Mouse (Mus musculus) liver, embryonic 13.5 days (tissue): ENCODE measurements at regions not wholly inside any gene's neighbourhood (a gene's known extent, or its start where the extent isn't known, plus 50 kb on each side); places are given as distances from the start of the nearest gene placed in this dataset.
A peak's percentile ranks its signal among the peaks of the same experiment; 100 is the strongest.
"Not testable (repeated sequence)": the region's sequence is repeated elsewhere in the genome, so short reads cannot be mapped to it uniquely, and the experiment has no call there.

Experiments
- ATAC-seq: fragments of 200-750 bp; cut with Nextera tagmentation; 2 replicates; pipeline ENCODE4 v1.8.0; 2017; ENCODE audit warnings: low read depth, mild to moderate bottlenecking, moderate number of reproducible peaks, moderate library complexity
- DNase-seq: peaks from one replicate; pipeline ENCODE4 v3.0.0; 2022
- H3K27ac ChIP-seq: fragments of 300-500 bp; sonication (generic); 2 replicates; pipeline ENCODE4 v1.5.1; 2015; ENCODE audit warnings: moderate library complexity, mild to moderate bottlenecking, inconsistent platforms
- H3K27me3 ChIP-seq: fragments of 300-500 bp; sonication (generic); 2 replicates; pipeline ENCODE4 v1.6.1; 2015; ENCODE audit warnings: mild to moderate bottlenecking, inconsistent platforms
- H3K36me3 ChIP-seq: fragments of 300-500 bp; sonication (generic); 2 replicates; pipeline ENCODE4 v1.6.1; 2015; ENCODE audit warnings: mild to moderate bottlenecking, inconsistent platforms
- H3K4me1 ChIP-seq: fragments of 300-500 bp; sonication (generic); replicated peaks from 2 replicates; pipeline ENCODE4 v1.6.1; 2015; ENCODE audit warnings: inconsistent platforms
- H3K4me2 ChIP-seq: fragments of 300-500 bp; sonication (generic); 2 replicates; pipeline ENCODE4 v1.6.1; 2015; ENCODE audit warnings: inconsistent platforms, mild to moderate bottlenecking, moderate library complexity
- H3K4me3 ChIP-seq: fragments of 300-500 bp; sonication (generic); replicated peaks from 2 replicates; pipeline ENCODE4 v1.5.1; 2015; ENCODE audit warnings: mild to moderate bottlenecking, inconsistent platforms
- H3K9ac ChIP-seq: fragments of 300-500 bp; sonication (generic); 2 replicates; pipeline ENCODE4 v1.6.1; 2015; ENCODE audit warnings: mild to moderate bottlenecking, inconsistent platforms
- H3K9me3 ChIP-seq: fragments of 300-500 bp; sonication (generic); replicated peaks from 2 replicates; pipeline ENCODE4 v1.6.1; 2016; ENCODE audit warnings: inconsistent platforms
- WGBS: fragments of 180-500 bp; shearing (Covaris S2); methylation state at CpG from one replicate; pipeline ENCODE4 v1.1.7; 2015; ENCODE audit not compliant: insufficient replicate concordance; 5-methylcytosine and 5-hydroxymethylcytosine counted together

GRCm38 (mm10) chr17:13544036-13544795 is 189.8 kb downstream of the Tcp10c start:
- Histone ChIP-seq H3K9ac (no peak overlapping the region), H3K9me3 (peaks cover 81% of the 10 kb centered on the region), H3K36me3 (peaks cover 3% of the 10 kb centered on the region; the same call in 1 of the 2 replicates), H3K27ac (no peak overlapping the region), H3K4me2 (no peak overlapping the region), H3K4me3 (no peak overlapping the region), H3K4me1 (no peaks in the 10 kb centered on the region), H3K27me3 (no peaks in the 10 kb centered on the region)
- DNase-seq (no peak), ATAC-seq (no peak)
- 37% methylated on average over 2 of the region's 2 CpGs for WGBS

- H3K27ac ChIP-seq, result no peak overlapping the region
- ATAC-seq (no peak), DNase-seq (no peak)
- no peak overlapping the region for H3K4me3 ChIP-seq
- 47% methylated on average over 3 of the region's 3 CpGs for WGBS
- no peaks in the 10 kb centered on the region for H3K4me1 ChIP-seq
- H3K9ac ChIP-seq, result no peak overlapping the region
- peaks cover 3% of the 10 kb centered on the region; the same call in 1 of the 2 replicates for H3K36me3 ChIP-seq
- H3K27me3 ChIP-seq, result no peaks in the 10 kb centered on the region
- H3K9me3 ChIP-seq, result peaks cover 79% of the 10 kb centered on the region
- no peak overlapping the region for H3K4me2 ChIP-seq
These were observed 191.9 kb downstream of the Tcp10c start for GRCm38 (mm10) chr17:13546249-13546648.

- no peak for DNase-seq
- H3K36me3 ChIP-seq, result no peaks in the 10 kb centered on the region
- no peak overlapping the region for H3K4me2 ChIP-seq
- WGBS, result 58% methylated on average over 7 of the region's 7 CpGs
- peaks cover 75% of the 10 kb centered on the region for H3K9me3 ChIP-seq
- no peak overlapping the region for H3K4me3 ChIP-seq
- H3K9ac ChIP-seq, result no peak overlapping the region
- ATAC-seq, result no peak
- H3K27ac ChIP-seq, result no peak overlapping the region
- H3K27me3 ChIP-seq, result no peaks in the 10 kb centered on the region
- H3K4me1 ChIP-seq, result no peaks in the 10 kb centered on the region
These were observed 192.3 kb downstream of the Tcp10c start for GRCm38 (mm10) chr17:13546669-13547085.

DNA sequence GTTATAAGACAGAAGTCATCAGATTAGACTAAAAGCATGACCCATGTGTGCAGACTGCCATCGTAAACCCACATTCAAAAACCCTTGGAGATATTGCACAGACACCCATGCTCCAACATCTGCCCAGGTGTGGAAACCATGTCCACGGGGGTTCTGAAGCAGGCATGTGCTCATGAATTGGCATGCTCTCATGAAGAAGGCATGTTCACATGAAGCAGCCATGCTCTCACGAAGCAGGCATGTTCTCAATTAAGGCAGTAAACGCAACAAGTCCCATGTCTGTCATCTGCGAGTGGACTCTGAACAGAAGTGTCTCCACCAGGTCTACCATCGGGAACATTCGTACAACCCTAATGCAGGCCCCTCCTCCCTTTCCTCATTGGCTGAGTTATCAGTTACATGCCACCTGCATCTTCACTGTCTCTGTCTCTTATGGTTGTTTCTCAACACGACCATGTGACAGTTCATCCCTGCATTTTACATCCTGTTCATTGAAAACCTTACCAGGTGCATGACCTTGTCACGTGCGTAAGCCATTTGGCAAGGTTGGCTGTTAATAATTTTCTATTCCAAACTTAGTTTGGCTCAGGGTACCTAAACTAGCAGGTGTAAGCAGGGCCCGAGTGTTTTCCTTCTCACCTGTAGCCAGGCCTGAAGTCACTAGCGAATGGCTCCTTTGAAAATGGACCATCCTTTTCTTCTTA is 193.4 kb downstream of the Tcp10c start:
- Histone ChIP-seq H3K27ac (no peak overlapping the region), H3K4me1 (no peaks in the 10 kb centered on the region), H3K36me3 (no peaks in the 10 kb centered on the region), H3K4me2 (no peak overlapping the region), H3K9ac (no peak overlapping the region), H3K4me3 (no peak overlapping the region), H3K9me3 (peaks cover 74% of the 10 kb centered on the region), H3K27me3 (no peaks in the 10 kb centered on the region)
- WGBS, result 48% methylated on average over 12 of the region's 12 CpGs
- DNase-seq, result no peak
- ATAC-seq, result no peak

GRCm38 (mm10) chr17:13549975-13550895 is 195.9 kb downstream of the Tcp10c start:
- Histone ChIP-seq H3K27ac (no peak overlapping the region), H3K9ac (no peak overlapping the region), H3K36me3 (no peaks in the 10 kb centered on the region), H3K9me3 (peaks cover 56% of the 10 kb centered on the region), H3K4me2 (no peak overlapping the region), H3K4me1 (no peaks in the 10 kb centered on the region), H3K4me3 (no peak overlapping the region), H3K27me3 (no peaks in the 10 kb centered on the region)
- WGBS, result 50% methylated on average over 9 of the region's 9 CpGs
- peak; percentile 61 for ATAC-seq
- no peak for DNase-seq

DNA sequence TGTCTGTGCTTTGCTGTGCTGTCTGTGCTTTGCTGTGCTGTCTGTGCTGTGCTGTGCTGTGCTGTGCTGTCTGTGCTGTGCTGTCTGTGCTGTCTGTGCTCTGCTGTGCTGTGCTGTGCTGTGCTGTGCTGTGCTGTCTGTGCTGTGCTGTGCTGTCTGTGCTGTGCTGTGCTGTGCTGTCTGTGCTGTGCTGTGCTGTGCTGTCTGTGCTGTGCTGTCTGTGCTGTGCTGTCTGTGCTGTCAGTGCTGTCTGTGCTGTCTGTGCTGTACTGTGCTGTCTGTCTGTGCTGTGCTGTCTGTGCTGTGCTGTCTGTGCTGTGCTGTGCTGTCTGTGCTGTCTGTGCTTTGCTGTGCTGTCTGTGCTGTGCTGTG is 196.5 kb downstream of the Tcp10c start:
- not testable (repeated sequence) for H3K36me3 ChIP-seq, H3K9ac ChIP-seq, H3K27me3 ChIP-seq, H3K4me1 ChIP-seq, H3K4me2 ChIP-seq, H3K27ac ChIP-seq, DNase-seq, H3K4me3 ChIP-seq
- peak; percentile 35; the same call in 1 of the 2 replicates for ATAC-seq
- H3K9me3 ChIP-seq, result peaks cover 53% of the 10 kb centered on the region

- H3K9me3 ChIP-seq, result peaks cover 45% of the 10 kb centered on the region
- not testable (repeated sequence) for H3K9ac ChIP-seq, H3K36me3 ChIP-seq, H3K4me2 ChIP-seq, H3K4me3 ChIP-seq, H3K27ac ChIP-seq, H3K4me1 ChIP-seq, H3K27me3 ChIP-seq, DNase-seq
- ATAC-seq, result peak; percentile 66
These were observed 197.5 kb downstream of the Tcp10c start for GRCm38 (mm10) chr17:13551693-13552404.

- ATAC-seq, result peak; percentile 63
These were observed 198.5 kb downstream of the Tcp10c start for GRCm38 (mm10) chr17:13552840-13553239.

GRCm38 (mm10) chr17:13555311-13556059 is 201.1 kb downstream of the Tcp10c start:
- H3K27me3 ChIP-seq, H3K36me3 ChIP-seq, H3K27ac ChIP-seq, ATAC-seq, H3K9ac ChIP-seq, H3K4me1 ChIP-seq, DNase-seq, H3K4me2 ChIP-seq, H3K4me3 ChIP-seq: not testable (repeated sequence)
- WGBS, result 54% methylated on average over 9 of the region's 9 CpGs
- H3K9me3 ChIP-seq, result peaks cover 17% of the 10 kb centered on the region

More at GRCm38 (mm10) chr17:13552840-13553239, 198.5 kb downstream of the Tcp10c start:
- H3K4me1 ChIP-seq, H3K36me3 ChIP-seq, H3K27ac ChIP-seq, H3K9ac ChIP-seq, DNase-seq, H3K4me2 ChIP-seq, H3K4me3 ChIP-seq, H3K27me3 ChIP-seq: not testable (repeated sequence)
- H3K9me3 ChIP-seq, result peaks cover 37% of the 10 kb centered on the region

DNA sequence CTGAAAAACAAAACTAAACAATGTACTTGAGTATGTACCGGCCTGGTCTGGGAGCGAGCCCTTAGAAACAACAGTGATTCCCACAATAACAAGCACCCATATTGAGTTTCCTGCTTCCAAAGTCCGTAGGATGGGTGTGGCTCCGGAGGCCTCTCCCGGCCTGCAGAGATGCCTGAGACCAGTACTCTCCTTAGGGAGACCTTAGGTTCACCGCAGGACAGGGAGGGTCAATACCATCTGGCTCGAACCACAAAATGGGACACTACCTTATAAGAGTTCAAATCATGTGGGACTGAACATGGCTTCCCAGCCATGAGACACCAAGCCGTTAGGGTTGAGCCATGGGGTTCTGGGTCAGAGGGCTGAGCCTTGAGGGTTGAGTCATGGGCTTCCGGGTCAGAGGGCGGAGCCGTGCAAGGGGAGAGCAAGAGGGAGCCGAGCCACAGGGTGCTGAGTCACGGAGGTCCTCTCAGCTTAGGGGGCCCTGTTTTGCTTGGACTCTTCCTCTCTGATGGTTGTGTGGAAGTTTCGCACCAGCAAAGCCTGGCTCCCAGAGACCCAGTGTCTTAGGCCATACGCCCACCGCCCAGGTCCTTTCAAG is 201.8 kb downstream of the Tcp10c start:
- H3K27ac ChIP-seq, H3K27me3 ChIP-seq, ATAC-seq, H3K4me2 ChIP-seq, H3K4me1 ChIP-seq, H3K36me3 ChIP-seq, H3K4me3 ChIP-seq, DNase-seq, H3K9ac ChIP-seq: not testable (repeated sequence)
- WGBS, result 75% methylated on average over 16 of the region's 16 CpGs
- H3K9me3 ChIP-seq, result peaks cover 12% of the 10 kb centered on the region
